Mouse (Mus musculus) E14TG2a.4 (cell line): ENCODE data around the gene Lars2.
A peak's percentile ranks its signal among the peaks of the same experiment; 100 is the strongest.
"Not testable (repeated sequence)": the region's sequence is repeated elsewhere in the genome, so short reads cannot be mapped to it uniquely, and the experiment has no call there.

Source experiments
- H3K27me3 ChIP-seq: 2 replicates; pipeline ENCODE4 v1.6.1; 2014; ENCODE audit warnings: low read length, control low read depth; ENCODE audit not compliant: insufficient read depth
- H3K36me3 ChIP-seq: 2 replicates; pipeline ENCODE4 v1.6.1; 2014; ENCODE audit warnings: low read length, control low read depth; ENCODE audit not compliant: insufficient read depth
- H3K4me1 ChIP-seq: replicated peaks from 2 replicates; pipeline ENCODE4 v1.6.1; 2014; ENCODE audit warnings: low read depth, low read length, control low read depth
- H3K4me3 ChIP-seq: replicated peaks from 2 replicates; pipeline ENCODE4 v1.5.1; 2014; ENCODE audit warnings: mild to moderate bottlenecking, low read length
- H3K9me3 ChIP-seq: 2 replicates; pipeline ENCODE4 v1.6.1; 2014; ENCODE audit warnings: low read length, control low read depth
- CTCF ChIP-seq: conservative IDR thresholded peaks from 2 replicates; pipeline ENCODE4 v1.5.1; 2014; ENCODE audit warnings: low read length
- NANOG ChIP-seq: IDR thresholded peaks from 2 replicates; pipeline ENCODE4 v1.6.1; 2014; ENCODE audit warnings: borderline replicate concordance, low read length, mixed read lengths
- POU5F1 ChIP-seq: IDR thresholded peaks from 2 replicates; pipeline ENCODE4 v1.6.1; 2014; ENCODE audit warnings: low read length, borderline replicate concordance

Lars2 gene

DNA sequence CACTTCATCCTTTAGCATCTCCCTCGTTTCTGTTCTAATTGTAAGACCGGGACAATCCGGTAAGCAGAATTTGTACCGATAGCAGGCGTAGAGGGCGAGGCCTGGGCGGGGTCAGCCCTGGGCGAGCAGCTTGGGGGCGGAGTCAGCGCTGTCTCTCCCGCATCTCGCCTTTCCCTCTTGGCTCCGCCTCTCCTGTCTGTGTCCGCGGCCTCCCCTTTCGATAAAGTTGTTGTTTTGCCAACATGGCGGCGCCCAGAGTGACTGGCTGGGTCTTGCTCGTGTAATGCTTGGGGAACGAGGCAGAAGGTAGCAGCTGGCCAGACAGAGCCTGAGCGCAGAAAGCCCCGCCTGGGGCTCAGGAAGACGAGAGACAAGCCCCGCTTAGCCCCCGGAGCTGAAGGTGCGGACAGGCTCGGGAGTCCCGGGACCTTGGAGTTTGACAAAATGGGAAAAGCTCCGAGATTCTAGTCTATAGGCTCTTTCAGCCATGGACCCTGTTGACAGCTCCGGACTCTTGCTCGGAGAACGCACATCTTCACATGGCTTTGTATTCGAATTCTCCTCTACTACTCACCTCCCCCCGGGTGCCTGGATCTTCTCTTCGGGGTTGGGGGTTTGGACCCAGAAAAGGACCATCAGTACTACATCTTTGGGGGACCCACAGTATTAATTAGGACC, at the start of gene Lars2:
Gene Lars2 (plus strand): TSS at position 220 of the 678 bp plus-strand sequence.
- peak within 1 kb of the TSS; percentile 98 for H3K4me3 ChIP-seq
- TF ChIP-seq NANOG (no peak), POU5F1 (no peak), CTCF (no peak)
- peaks cover 9% of the 10 kb centered on the region for H3K36me3 ChIP-seq
- peaks cover 19% of the 10 kb centered on the region for H3K4me1 ChIP-seq
- H3K27me3 ChIP-seq, result no peaks in the 10 kb centered on the region
- no peaks in the 10 kb centered on the region for H3K9me3 ChIP-seq

DNA sequence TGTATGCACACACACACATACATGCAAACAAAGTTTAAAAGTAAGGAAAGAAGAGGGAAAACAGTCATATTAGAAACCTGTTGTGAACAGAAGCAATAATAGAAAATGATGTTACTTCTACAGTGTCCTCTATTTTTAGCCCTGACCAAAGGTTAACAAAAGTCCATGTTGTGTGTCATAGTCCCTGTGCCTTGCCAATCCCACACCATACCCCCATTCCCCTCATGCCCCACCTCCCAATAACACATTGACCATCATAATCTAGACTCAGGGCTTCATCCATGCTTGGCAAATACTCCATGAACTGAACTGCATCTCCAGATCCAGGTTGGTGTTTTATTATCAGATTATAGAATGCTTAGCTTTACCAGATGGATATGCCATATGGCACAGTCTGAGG, 40.6 kb upstream of the Lars2 start:
- Histone ChIP-seq H3K9me3 (peaks cover 2% of the 10 kb centered on the region), H3K4me3 (no peak overlapping the region), H3K27me3 (no peaks in the 10 kb centered on the region), H3K36me3 (no peaks in the 10 kb centered on the region), H3K4me1 (no peaks in the 10 kb centered on the region)
- no peak for TF ChIP-seq CTCF
- TF ChIP-seq POU5F1, result no peak
- no peak for TF ChIP-seq NANOG

DNA sequence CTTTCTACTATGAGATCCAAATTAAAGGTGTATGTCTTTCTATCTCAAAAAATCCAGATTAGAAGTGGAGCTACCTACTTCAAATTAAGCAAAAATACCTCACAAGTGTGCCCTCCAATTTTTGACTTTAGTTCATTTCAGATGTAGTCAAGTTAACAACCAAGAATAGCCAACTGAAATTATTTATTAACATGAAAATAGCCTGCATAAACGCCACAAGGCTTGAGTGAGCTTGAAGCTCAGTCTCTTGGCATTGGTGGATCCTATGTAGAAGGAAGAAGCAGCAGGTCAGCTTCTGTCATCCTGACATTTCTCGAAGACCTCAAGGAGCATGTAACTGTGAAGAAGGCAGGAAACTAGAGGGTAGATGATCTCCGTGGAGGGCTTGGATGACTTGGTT, 38.4 kb upstream of the Lars2 start:
- no peaks in the 10 kb centered on the region for H3K27me3 ChIP-seq
- H3K4me1 ChIP-seq, result no peaks in the 10 kb centered on the region
- H3K36me3 ChIP-seq, result no peaks in the 10 kb centered on the region
- H3K9me3 ChIP-seq, result no peaks in the 10 kb centered on the region
- no peak overlapping the region for H3K4me3 ChIP-seq
- TF ChIP-seq CTCF, result no peak
- TF ChIP-seq NANOG, result no peak
- TF ChIP-seq POU5F1, result no peak

DNA sequence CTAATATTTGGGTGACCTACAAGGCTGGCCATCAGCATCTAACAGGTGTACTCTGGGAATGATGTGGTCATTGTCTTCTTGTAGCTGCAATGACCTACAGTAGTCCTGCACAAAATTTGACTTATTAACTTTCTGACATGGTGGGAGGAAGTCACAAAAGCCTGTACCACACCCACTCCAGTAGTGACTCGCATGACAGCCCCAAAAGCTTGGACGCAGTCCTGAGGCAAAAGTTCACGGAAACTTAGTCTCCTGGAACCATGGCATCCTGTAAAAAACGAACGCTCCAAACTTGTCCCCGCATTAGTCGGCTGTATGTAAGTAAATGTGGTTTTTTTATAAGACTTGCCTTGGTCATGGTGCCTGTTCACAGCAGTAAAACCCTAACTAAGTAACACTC, 36.9 kb upstream of the Lars2 start:
- TF ChIP-seq NANOG (no peak), POU5F1 (no peak), CTCF (no peak)
- H3K4me3 ChIP-seq, result no peak overlapping the region
- H3K27me3 ChIP-seq, result no peaks in the 10 kb centered on the region

DNA sequence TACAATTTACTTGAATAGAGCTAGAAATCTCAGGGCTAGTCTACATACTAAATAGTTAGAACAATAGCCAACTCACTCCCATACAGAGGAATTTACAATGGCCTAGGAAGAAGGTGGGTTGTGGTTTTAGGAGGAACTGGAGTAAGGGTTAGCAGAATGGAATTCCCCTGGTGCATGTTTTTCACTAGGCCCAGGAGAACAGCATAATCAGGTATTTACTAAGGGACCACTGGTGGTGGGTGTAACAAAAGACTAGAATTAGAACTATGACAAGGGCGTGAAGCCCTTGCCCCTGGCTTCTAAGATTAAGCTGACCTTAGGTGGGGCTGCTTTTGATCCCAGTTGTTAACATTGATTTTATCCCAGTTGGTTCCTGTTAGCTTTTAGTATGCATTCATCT, 36.5 kb upstream of the Lars2 start:
- not testable (repeated sequence) for H3K36me3 ChIP-seq, H3K4me3 ChIP-seq, H3K27me3 ChIP-seq, H3K9me3 ChIP-seq, H3K4me1 ChIP-seq

More for the DNA sequence above, 36.9 kb upstream of the Lars2 start:
- H3K36me3 ChIP-seq, result no peaks in the 10 kb centered on the region
- H3K9me3 ChIP-seq, result no peaks in the 10 kb centered on the region
- H3K4me1 ChIP-seq, result no peaks in the 10 kb centered on the region

DNA sequence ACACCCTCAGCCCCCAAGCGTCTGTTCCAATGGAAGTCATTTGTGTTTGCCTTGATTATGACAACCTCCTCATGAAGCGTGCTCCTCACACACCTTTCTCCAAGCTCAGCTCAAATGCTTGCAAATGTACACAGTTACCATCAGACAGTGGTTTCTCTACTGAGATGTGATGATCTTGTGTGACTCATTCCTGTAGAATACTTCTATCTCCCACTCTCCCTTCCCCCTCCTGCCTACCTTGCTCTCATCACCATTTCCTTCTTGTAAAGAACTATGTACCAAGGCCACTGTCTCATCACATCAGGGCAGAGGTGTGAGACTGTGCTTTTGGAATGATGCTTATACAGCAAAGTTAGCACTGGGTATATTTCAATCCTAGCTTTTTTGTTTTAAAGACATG, 33.2 kb upstream of the Lars2 start:
- no peak overlapping the region for H3K4me3 ChIP-seq
- TF ChIP-seq CTCF (no peak), NANOG (no peak), POU5F1 (no peak)
- no peaks in the 10 kb centered on the region for H3K4me1 ChIP-seq
- H3K27me3 ChIP-seq, result no peaks in the 10 kb centered on the region
- H3K36me3 ChIP-seq, result no peaks in the 10 kb centered on the region
- no peaks in the 10 kb centered on the region for H3K9me3 ChIP-seq

DNA sequence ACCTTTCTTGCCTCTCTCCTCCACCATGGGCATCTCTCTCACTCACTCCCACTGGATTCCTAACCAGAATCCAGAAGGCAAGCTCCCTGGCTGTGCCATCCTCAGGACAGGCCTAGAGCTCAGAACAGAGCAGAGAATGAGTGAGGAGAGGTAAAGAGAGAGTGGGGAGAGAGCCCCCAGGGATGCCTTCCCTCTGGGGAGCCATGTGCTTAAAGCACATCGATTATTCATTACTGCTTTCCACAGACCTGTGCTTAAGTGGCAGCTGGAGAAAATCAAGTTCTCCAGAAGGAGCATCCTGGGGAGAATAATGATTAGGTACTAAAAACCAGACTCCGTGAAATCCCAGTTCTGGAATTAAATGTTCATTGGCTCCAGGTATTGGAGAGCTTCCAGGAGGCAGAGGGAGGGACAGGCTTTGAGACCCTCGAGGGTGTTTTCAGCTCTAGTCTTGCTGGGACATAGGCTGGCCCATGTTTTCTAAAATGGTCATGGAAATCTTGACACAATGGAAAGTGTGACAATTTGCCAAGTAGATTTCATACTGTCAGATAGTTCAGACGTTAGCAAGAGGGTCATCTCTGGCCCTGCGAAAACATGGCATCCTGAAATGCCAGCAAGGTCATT, 31.6 kb upstream of the Lars2 start:
- no peaks in the 10 kb centered on the region for H3K36me3 ChIP-seq
- no peaks in the 10 kb centered on the region for H3K4me1 ChIP-seq
- H3K27me3 ChIP-seq, result no peaks in the 10 kb centered on the region
- no peak overlapping the region for H3K4me3 ChIP-seq
- no peaks in the 10 kb centered on the region for H3K9me3 ChIP-seq
- TF ChIP-seq POU5F1, result no peak
- TF ChIP-seq NANOG, result no peak
- TF ChIP-seq CTCF, result no peak

DNA sequence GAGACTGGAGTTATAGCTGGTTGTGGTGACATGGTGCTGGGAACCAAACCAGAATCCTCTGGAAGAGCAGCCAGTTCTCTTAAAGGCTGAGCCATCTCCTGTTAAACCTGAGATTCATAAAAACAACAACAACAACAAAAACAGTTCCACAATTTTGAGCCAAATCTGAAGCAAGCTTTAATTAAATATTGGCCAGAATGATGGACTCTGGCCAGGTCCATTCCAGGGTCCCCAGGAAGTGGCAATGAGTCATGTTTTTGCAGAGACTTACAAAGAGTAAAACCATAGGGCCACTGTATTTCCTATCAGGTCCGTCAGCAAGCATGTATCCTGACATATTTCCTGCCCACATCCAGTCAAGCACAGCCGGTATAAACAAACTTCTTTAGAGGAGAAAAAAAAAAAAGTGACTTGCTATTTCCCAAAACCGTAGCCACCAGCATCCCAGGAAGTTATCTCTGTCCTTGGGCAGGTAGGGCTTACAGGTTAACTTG, 27.0 kb upstream of the Lars2 start:
- Histone ChIP-seq H3K4me3 (no peak overlapping the region), H3K27me3 (no peaks in the 10 kb centered on the region), H3K4me1 (no peaks in the 10 kb centered on the region), H3K9me3 (no peaks in the 10 kb centered on the region), H3K36me3 (no peaks in the 10 kb centered on the region)
- TF ChIP-seq NANOG, result no peak
- no peak for TF ChIP-seq POU5F1
- no peak for TF ChIP-seq CTCF

DNA sequence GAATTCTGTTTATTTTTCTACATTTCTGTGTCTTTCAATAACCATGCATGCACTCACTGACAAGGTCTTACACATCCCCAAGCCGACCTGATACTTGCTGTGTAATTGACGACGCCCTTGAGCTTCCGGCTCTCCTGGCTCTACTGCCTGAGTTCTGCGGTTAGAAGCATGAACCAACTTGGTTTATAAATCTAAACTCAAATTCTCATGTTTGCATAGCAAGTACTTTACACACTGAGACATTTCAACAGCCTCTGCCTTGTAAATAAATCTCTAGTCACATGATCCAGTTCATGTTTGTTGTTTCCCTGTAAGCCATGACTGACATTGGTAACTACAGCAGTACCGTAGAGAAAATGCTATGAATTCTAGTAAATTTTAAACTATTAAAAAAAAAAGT, 25.5 kb upstream of the Lars2 start:
- Histone ChIP-seq H3K27me3 (no peaks in the 10 kb centered on the region), H3K9me3 (no peaks in the 10 kb centered on the region), H3K36me3 (no peaks in the 10 kb centered on the region), H3K4me3 (no peak overlapping the region), H3K4me1 (no peaks in the 10 kb centered on the region)
- no peak for TF ChIP-seq CTCF
- TF ChIP-seq POU5F1, result no peak
- TF ChIP-seq NANOG, result no peak
